Mouse (Mus musculus) lung, adult 2 months (tissue): ENCODE data around the gene Ebf1.

ENCODE experiments used
- CTCF ChIP-seq: fragments of 200-500 bp; IDR thresholded peaks from 2 replicates; pipeline ENCODE4 v1.5.1; 2011; ENCODE audit warnings: mild to moderate bottlenecking, low read length, control low read depth; ENCODE audit not compliant: insufficient read depth
- POLR2A ChIP-seq: fragments of 200-500 bp; IDR thresholded peaks from 2 replicates; pipeline ENCODE4 v1.6.1; 2011; ENCODE audit warnings: low read depth, mild to moderate bottlenecking, control low read depth, low read length, borderline replicate concordance; ENCODE audit errors: extremely low read depth

DNA sequence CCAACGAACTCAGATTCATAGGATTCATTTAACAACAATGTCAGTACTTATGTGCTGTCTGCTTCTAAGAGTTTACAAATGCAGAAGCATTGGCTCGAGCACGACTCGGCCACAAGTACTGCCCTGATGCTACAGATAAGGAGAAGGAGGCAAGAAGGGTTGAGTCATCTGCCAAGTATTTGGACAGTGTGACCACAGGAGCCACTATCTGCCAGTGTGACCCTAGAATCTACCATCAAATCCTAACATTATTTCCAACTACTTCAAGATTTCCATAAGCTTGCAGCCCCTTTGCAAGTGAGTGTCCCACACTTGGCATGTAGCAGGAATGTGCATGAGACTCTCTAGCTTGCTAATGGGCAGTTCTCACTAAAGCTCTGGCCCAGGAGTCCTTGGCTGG, 334.4 kb downstream of the Ebf1 start:
- TF ChIP-seq CTCF, result no peak
- no peak for TF ChIP-seq POLR2A
